Mouse (Mus musculus) neural tube, embryonic 14.5 days (tissue): ENCODE data around the gene Gfpt1. TPM values are rescaled to one million over a fixed set of nuclear protein-coding genes. Genes with fewer than 3 reads are reported as not detected.
"Not testable (repeated sequence)": the region's sequence is repeated elsewhere in the genome, so short reads cannot be mapped to it uniquely, and the experiment has no call there.

Experiments used
- ATAC-seq: fragments of 200-750 bp; cut with Nextera tagmentation; 2 replicates; pipeline ENCODE4 v1.8.0; 2017; ENCODE audit warnings: low read depth, mild to moderate bottlenecking, moderate TSS enrichment, moderate library complexity
- H3K27ac ChIP-seq: fragments of 300-500 bp; sonication (generic); 2 replicates; pipeline ENCODE4 v1.5.1; 2014; ENCODE audit warnings: low read depth, mild to moderate bottlenecking, control low read depth, low read length, moderate library complexity, mixed read lengths
- H3K27me3 ChIP-seq: fragments of 300-500 bp; sonication (generic); 2 replicates; pipeline ENCODE4 v1.6.1; 2014; ENCODE audit warnings: low read length; ENCODE audit not compliant: control insufficient read depth, insufficient read depth
- H3K36me3 ChIP-seq: fragments of 300-500 bp; sonication (generic); 2 replicates; pipeline ENCODE4 v1.6.1; 2014; ENCODE audit warnings: low read length, mixed read lengths; ENCODE audit not compliant: control insufficient read depth, insufficient read depth
- H3K4me1 ChIP-seq: fragments of 300-500 bp; sonication (generic); 2 replicates; pipeline ENCODE4 v1.6.1; 2014; ENCODE audit warnings: low read length; ENCODE audit not compliant: control insufficient read depth, insufficient read depth
- H3K4me2 ChIP-seq: fragments of 300-500 bp; sonication (generic); 2 replicates; pipeline ENCODE4 v1.6.1; 2014; ENCODE audit warnings: mild to moderate bottlenecking, low read depth, low read length, control low read depth
- H3K4me3 ChIP-seq: fragments of 300-500 bp; sonication (generic); 2 replicates; pipeline ENCODE4 v1.5.1; 2014; ENCODE audit warnings: low read depth, low read length, control low read depth, mixed read lengths
- H3K9ac ChIP-seq: fragments of 300-500 bp; sonication (generic); replicated peaks from 2 replicates; pipeline ENCODE4 v1.6.1; 2014; ENCODE audit warnings: low read depth, mild to moderate bottlenecking, control low read depth, low read length, mixed read lengths
- H3K9me3 ChIP-seq: fragments of 300-500 bp; sonication (generic); 2 replicates; pipeline ENCODE4 v1.6.1; 2016; ENCODE audit warnings: low read length; ENCODE audit not compliant: control insufficient read depth
- WGBS: fragments of 180-500 bp; shearing (Covaris S2); extraction: QIAGEN DNeasy Blood & Tissue Kit; methylation state at CpG from one replicate; pipeline ENCODE4 v1.1.7; 2014; 5-methylcytosine and 5-hydroxymethylcytosine counted together
- polyA plus RNA-seq: library from polyadenylated mRNA; unstranded; fragments of >200 nt; fragmentation: Nextera tagmentation; extraction: Ambion mirVana; gene quantifications from 2 replicates; pipeline ENCODE4 v1.2.1, GENCODE M21; 2014

The Gfpt1 gene
- polyA plus RNA-seq, 1 experiment from 2014 or later = 33.4 TPM

DNA sequence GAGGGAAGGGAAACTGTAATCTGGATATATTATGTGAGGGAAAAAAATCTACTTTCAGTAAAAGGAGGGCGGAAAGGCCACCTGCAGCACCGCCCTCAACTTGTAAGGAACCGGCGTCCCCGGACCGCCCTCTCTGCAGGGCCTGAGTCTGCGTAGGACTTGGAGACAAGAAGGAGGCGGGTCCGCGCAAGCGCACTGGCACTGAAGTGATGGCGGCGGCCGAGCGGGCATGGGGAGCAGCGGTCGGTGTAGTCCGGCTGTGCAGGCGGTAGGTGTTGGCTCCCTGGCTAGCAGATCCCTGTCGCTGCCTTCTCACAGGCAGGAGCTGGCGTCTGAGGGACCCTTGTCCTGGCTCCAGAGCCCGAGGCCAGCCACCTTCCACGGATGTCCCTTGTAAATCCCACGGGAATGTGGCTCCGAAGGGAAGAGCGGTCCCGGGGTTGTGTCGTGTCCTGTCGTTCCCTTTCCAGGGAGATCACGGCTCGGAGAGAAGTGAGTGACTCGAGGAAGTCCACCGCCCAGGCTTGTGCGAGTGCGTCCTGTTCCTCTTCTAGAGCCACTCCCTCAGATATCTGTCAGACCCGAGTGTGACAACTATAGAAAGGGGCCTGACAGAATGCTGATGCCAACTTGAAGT is 32.8 kb upstream of the Gfpt1 start:
- ATAC-seq = peak; percentile 96

DNA sequence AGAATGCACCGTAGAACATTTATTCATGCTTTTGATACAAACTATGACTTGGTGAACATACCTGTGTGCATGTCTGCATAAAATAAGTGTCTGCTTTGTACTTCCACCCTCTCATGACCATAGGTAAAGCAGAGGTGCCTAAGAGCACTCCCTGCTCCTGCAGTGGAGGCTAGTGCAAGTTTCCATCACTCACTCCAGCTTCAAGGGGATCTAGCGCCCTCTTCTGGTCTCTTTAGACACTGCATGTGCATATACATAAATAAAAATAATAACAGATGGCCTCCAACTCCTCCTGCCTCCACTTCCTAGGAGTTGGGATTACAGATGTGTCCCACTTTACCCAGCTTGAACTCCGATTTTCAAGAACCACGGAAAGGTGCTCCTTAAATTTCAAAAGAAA is 25.7 kb upstream of the Gfpt1 start:
- no peak overlapping the region for H3K4me2 ChIP-seq
- H3K27me3 ChIP-seq = no peaks in the 10 kb centered on the region
- no peak overlapping the region for H3K9ac ChIP-seq
- 66% methylated on average over 4 of the region's 4 CpGs for WGBS
- peaks cover 47% of the 10 kb centered on the region for H3K36me3 ChIP-seq
- no peak for ATAC-seq
- H3K4me3 ChIP-seq = no peak overlapping the region
- no peaks in the 10 kb centered on the region for H3K4me1 ChIP-seq
- H3K27ac ChIP-seq = no peak overlapping the region
- H3K9me3 ChIP-seq = no peaks in the 10 kb centered on the region

More for the DNA sequence above, 32.8 kb upstream of the Gfpt1 start:
- H3K4me2 ChIP-seq = peak overlapping the region; percentile 64
- WGBS = under 1% methylated on average over 36 of the region's 36 CpGs
- peak overlapping the region; percentile 93 for H3K9ac ChIP-seq
- H3K27me3 ChIP-seq = no peaks in the 10 kb centered on the region
- peak overlapping the region; percentile 82 for H3K27ac ChIP-seq
- H3K36me3 ChIP-seq = 0 out of 2 replicates have a peak, but pooled peaks cover 6% of the 10 kb centered on the region
- H3K9me3 ChIP-seq = no peaks in the 10 kb centered on the region
- H3K4me3 ChIP-seq = peak overlapping the region; percentile 93
- peaks cover 5% of the 10 kb centered on the region; the same call in 1 of the 2 replicates for H3K4me1 ChIP-seq

DNA sequence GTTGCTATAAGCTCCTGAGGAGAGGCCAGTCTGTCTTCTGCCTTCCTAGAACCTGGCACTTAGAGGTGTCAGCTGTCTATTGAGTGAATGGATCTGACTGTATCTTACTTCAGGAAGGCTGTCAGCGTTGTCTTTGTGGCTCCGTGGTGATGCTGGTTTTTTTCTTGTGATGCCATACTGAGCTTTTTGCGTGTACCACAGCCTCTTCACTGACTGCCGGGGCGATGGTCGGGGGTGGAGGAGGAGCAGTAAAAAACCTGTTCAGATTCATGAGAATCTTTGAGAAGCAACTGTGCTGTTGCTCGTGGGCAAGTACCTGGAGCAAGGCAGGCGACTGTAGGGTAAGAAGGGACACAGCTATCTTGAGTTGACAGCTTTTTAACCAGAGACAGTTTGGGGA is 23.8 kb upstream of the Gfpt1 start:
- no peaks in the 10 kb centered on the region for H3K4me1 ChIP-seq
- H3K27ac ChIP-seq = no peak overlapping the region
- H3K9ac ChIP-seq = no peak overlapping the region
- peaks cover 49% of the 10 kb centered on the region for H3K36me3 ChIP-seq
- H3K4me2 ChIP-seq = no peak overlapping the region
- ATAC-seq = no peak
- H3K9me3 ChIP-seq = no peaks in the 10 kb centered on the region
- no peak overlapping the region for H3K4me3 ChIP-seq
- 90% methylated on average over 8 of the region's 8 CpGs for WGBS
- H3K27me3 ChIP-seq = no peaks in the 10 kb centered on the region

DNA sequence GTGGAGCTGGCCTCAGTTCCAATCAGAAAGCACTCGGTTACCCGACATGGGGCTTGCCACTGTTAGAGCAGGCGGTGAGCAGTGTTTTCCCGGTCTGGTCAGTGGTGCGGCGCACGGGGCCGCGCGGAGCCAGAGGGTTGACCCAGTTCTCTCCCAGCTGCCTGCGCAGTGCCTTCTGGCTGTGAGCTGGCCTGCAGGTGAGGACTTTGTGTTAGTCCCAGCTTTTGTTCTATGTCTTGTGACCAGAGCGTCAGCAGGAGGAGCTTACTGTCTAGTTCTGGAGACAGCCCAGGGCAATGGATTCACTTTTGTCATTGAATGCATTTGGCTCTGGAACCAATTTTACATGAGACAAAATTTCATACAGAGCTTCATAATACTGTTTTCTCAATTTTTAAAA is 20.9 kb upstream of the Gfpt1 start:
- no peak overlapping the region for H3K9ac ChIP-seq
- no peak overlapping the region for H3K27ac ChIP-seq
- no peak overlapping the region for H3K4me3 ChIP-seq
- no peaks in the 10 kb centered on the region for H3K4me1 ChIP-seq
- H3K9me3 ChIP-seq = no peaks in the 10 kb centered on the region
- no peak for ATAC-seq
- WGBS = 95% methylated on average over 12 of the region's 12 CpGs
- H3K27me3 ChIP-seq = no peaks in the 10 kb centered on the region
- H3K4me2 ChIP-seq = no peak overlapping the region
- H3K36me3 ChIP-seq = peaks cover 58% of the 10 kb centered on the region

DNA sequence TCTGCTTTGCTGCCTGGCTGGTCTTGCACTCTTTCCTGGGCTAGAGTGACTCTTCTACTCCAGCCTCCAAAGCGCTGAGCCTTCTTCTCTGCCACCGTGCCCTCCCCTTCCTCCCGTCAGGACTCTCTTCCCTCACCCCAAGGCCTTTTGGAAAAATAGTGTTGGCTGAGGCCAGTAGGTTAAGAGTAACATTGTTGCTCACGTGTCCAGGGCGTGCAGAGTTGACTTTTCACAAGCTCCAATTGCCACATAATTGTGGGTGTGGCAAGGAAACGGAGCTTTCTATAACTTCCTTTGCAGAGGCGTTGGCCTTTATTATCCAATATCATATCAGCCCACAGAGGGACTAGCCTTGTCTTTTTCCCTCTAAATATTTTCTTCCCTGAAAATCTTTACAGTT is 15.7 kb upstream of the Gfpt1 start:
- no peaks in the 10 kb centered on the region for H3K9me3 ChIP-seq
- H3K4me3 ChIP-seq = no peak overlapping the region
- no peak overlapping the region for H3K27ac ChIP-seq
- 86% methylated on average over 7 of the region's 7 CpGs for WGBS
- no peak overlapping the region for H3K4me2 ChIP-seq
- no peaks in the 10 kb centered on the region for H3K27me3 ChIP-seq
- H3K36me3 ChIP-seq = peaks cover 38% of the 10 kb centered on the region
- H3K9ac ChIP-seq = no peak overlapping the region
- ATAC-seq = no peak
- no peaks in the 10 kb centered on the region for H3K4me1 ChIP-seq

DNA sequence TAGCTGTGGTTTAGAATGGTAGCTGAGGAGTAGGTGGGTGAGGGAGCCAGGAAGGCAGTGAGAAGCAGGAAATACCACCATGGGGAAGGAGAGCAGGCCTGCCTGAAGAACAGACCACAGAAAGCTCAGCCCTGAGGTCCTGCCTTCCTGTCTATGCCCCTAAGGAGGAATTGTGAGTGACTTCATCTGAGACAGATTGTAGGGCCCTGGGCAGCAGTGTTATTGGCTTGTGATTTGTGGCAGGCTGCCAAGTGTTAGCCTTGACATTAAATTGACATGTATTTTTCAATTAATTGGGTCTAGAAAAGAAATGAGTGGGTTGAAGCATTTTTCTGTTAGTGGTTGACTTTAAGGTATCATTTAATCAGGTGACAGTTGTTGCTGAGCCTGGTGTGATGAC is 13.8 kb upstream of the Gfpt1 start:
- no peak overlapping the region for H3K27ac ChIP-seq
- no peak for ATAC-seq
- H3K4me3 ChIP-seq = no peak overlapping the region
- H3K4me2 ChIP-seq = no peak overlapping the region
- no peaks in the 10 kb centered on the region for H3K4me1 ChIP-seq
- no peaks in the 10 kb centered on the region for H3K27me3 ChIP-seq
- H3K9ac ChIP-seq = no peak overlapping the region
- peaks cover 30% of the 10 kb centered on the region for H3K36me3 ChIP-seq
- no peaks in the 10 kb centered on the region for H3K9me3 ChIP-seq

DNA sequence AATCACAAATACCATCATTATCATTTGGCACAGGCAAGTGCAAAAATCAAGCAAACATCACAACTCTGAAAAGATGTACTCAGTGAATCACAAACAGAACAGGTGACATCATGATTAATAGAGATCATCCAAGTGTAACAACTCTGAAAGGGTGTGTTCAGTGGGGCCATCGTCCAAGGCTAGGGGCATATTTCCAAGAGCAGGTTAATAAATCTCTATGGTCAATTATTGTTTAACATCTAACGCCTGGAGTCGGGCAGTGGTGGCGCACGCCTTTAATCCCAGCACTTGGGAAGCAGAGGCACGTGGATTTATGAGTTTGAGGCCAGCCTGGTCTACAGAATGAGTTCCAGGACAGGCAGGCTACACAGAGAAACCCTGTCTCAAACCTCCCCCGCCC is 11.3 kb upstream of the Gfpt1 start:
- not testable (repeated sequence) for H3K9ac ChIP-seq
- 51% methylated on average over 7 of the region's 7 CpGs for WGBS

DNA sequence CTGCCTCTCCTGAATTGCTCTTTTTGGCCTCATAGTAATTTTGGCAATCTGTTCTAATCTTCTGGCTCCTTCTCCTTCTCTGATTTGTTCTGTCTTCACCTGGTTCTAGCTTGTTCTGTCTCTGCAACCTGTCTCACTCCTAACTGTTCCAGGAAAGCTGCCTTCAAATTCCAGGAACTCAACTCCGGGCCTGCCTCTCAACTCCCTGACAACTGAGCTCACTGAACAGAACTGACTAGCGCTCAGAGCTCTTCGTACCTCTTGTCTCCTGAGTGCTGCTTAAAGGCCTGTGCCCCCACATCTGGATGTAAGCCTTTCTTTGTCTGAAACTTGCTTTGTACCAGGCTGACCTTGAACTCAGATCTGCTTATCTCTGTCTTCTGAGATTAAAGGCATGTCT is 10.2 kb upstream of the Gfpt1 start:
- WGBS = 97% methylated on average over 3 of the region's 3 CpGs
- Histone ChIP-seq H3K36me3 (peaks cover 11% of the 10 kb centered on the region), H3K27ac (no peak overlapping the region), H3K4me1 (no peaks in the 10 kb centered on the region), H3K9ac (no peak overlapping the region), H3K9me3 (no peaks in the 10 kb centered on the region), H3K27me3 (no peaks in the 10 kb centered on the region), H3K4me3 (no peak overlapping the region), H3K4me2 (no peak overlapping the region)
- no peak for ATAC-seq

More for the DNA sequence above, 11.3 kb upstream of the Gfpt1 start:
- ATAC-seq, H3K27ac ChIP-seq, H3K9me3 ChIP-seq, H3K4me2 ChIP-seq, H3K4me3 ChIP-seq, H3K4me1 ChIP-seq, H3K27me3 ChIP-seq: not testable (repeated sequence)
- peaks cover 15% of the 10 kb centered on the region for H3K36me3 ChIP-seq

DNA sequence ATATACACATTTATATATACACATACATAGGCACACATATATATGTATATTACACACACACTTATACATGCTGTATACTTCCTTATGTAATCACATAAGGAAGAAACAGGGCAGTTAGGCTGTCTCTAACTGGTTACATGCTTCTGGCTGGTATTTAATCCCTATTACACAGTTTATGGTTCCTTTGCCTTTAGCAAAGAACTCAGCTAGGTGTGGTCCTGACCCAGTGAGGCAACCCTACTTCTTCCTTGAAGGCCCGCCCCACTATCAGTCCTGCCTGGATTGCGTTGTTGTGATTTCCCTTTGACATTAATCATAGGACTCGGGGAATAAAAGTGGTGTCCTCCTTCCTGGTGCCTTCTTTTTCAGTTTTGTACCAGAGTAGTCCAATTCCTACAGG is 8.3 kb upstream of the Gfpt1 start:
- Histone ChIP-seq H3K27me3 (no peaks in the 10 kb centered on the region), H3K4me3 (no peak overlapping the region), H3K36me3 (no peaks in the 10 kb centered on the region), H3K9me3 (no peaks in the 10 kb centered on the region), H3K4me2 (no peak overlapping the region), H3K4me1 (no peaks in the 10 kb centered on the region), H3K9ac (no peak overlapping the region), H3K27ac (no peak overlapping the region)
- ATAC-seq = no peak
- WGBS = 91% methylated on average over 3 of the region's 3 CpGs
